Mouse (Mus musculus): ENCODE data around the gene Ptpn14.

The Ptpn14 gene

DNA sequence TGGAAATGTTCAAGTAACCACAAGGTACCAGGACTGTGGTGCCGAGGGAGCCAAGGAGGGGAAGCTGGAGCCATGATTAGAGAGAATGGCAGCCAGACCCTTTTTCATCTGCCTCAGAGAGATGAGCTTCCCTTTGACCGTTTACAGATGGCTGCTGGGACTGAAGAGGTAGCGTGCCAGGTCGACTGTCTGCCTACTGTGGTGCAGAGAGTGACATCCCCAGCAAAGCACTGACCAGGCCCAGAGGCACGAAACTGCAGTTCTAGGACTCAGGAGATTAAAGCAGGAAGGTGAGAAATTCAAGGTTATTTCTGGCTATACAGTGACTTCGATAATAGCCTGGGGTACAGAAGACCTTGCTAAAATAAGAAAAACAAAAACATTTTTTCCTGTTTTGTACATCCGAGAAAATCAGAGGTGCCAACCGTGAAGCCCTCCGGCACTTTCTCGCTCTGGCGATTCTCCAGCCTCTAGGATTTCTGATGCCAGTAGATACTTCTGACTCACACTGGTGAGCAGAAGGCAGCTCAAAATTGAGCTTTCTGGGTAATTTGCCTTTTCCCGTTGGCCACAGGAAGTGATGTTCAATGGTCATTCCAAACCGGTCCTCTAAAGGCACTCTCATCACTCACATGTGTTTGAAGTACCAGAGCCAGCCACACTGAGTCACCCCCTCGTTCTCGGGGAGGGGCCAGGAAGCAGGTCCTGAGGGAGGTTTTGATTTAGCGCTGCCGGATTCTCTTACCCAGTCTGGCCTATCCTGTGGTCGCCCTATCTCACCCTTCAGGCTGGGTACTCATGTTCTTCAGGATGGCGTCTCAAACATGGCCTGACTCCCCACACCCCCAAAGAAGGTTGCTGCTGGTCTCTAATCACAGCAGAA is 11.9 kb upstream of the Ptpn14 start:
- DNase-seq (ENCODE audit: inconsistent age in 2 of 2, low spot score in 1 of 2): peak; percentile 24 to 60

DNA sequence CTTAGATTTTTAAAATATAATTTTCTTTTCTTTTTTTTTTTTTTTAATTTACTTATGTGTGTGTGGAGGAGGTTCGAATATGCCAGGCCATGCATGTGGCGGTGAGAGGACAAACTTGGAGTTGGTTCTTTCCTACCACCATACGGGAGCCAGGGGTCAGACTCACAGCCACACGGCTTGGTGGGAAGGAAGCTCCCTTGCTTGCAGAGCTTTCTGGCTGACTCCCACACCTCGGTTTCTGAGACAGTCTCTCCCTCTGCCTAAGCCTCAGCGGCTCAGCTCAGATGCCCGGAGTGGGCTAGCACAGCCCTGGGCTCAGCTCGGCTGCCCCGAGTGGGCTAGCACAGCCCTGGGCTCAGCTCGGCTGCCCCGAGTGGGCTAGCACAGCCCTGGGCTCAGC is 10.5 kb upstream of the Ptpn14 start:
- no peak for DNase-seq (ENCODE audit: inconsistent age in 2 of 2, low spot score in 1 of 2)

DNA sequence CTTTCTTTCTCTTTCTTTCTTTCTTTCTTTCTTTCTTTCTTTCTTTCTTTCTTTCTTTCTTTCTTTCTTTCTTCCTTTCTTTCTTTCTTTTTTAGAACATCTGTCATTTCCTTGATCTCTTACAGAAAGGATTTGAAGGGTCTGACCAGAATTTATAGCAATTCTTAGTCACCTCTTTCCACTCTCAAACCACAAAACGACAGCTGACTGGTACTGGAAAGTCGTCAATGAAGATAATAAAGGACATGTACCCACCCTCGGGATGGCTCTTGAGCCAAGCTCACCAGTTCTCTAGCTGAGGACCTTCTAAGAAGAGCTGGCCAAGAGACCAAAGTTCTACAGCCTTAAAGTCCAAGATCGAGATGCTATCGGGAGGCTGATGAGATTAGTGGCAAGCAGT is 9.5 kb upstream of the Ptpn14 start:
- DNase-seq (ENCODE audit: inconsistent age in 2 of 2, low spot score in 1 of 2): no peak

DNA sequence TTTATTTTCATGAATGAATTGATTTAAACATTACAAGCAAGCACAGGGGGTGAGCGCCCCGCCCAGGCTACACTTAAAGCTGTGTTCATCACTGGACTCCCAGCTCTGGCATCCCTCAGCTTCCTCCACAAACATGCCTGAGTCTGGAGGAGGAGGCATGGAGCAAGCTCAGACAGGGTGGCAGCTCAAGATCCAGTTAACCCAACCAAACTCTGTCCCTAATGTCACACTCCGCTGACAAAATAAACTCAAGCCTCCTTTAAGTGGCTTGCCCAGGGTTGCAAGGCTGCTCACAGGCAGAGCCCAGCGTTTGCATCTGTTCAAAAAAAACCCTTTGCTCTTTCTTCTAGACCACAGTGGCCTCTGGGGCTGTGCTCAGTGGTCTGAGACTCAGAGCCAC is 1.9 kb upstream of the Ptpn14 start:
- no peak for DNase-seq (ENCODE audit: inconsistent age in 2 of 2, low spot score in 1 of 2)

DNA sequence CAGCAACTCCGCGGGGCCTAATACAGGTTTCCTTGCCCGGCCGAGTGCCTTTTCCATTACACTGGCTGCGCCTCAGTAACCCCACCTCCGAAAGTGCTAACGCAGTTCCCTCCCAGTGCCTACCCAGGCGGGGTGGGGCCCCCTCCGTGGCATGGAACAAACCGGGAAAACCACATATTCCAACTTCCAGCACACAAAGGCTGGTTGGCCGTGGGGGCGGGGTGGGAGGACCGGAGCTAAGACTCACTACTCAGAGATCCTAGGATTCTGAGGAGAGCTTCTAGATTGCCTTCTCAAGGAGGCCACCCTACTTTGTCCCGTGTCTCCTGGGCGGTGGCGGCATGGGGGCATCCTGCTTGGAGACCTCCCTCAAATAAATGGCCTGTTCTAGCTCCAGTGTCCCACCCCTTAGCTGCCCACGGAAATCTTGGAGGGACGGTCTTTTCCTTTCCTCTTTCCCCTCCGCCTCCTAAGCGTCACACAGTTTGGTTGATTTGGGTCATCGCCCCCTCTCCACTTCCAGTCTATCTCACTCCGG is 653 bp upstream of the Ptpn14 start:
- DNase-seq (ENCODE audit: inconsistent age in 2 of 2, low spot score in 1 of 2): peak; percentile 82 to 90

DNA sequence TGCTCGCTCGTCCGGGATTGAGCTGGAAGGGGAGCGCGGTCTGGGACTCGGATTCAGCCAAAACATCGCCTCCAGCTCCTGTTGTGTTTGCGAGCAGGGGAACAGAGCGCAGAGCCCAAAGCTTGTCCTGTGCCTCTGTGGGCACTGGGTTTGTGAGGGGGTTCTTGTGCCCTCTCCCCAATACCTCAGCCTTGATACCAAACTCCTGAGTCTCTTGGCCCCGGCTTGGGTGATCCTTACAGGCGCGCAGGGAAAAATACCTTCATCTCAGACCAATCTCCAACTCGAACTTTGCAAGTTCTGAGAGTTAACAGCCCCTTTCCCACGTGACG is 682 bp downstream of the Ptpn14 start:
- DNase-seq (ENCODE audit: inconsistent age in 2 of 2, low spot score in 1 of 2): no peak

DNA sequence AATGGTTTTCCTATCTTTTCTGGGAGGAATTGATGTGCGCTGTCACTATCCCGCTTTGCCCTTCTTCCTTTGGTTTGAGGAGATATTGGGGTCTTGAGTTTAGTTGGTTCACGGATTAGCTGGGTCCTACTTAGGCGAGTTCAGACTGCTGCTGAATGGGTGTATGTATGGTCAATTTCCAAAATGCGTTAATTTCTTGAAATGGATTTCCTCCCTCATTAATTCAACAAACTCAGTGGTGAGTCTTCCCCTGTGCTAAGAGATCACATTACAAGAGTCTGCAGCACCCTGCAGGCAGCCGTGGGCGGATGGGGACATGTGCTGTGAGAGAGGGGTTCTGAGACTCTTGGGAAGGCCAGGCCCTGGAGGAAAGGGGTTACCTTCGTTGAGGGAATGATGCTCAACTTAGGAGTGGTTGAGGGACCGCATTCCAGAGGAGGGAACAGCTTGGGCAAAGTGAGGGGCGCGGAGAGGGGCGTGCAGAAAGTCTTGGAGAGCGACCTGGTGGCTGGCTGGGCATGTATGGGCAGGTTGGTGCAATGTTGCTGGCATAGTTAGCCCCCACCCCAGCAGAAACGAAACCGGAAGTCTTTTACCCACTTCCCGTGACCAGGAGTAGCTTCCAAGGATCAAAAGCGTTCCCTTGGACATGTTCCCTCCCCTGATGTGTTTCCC is 1.2 kb downstream of the Ptpn14 start:
- DNase-seq (ENCODE audit: inconsistent age in 2 of 2, low spot score in 1 of 2): no peak

DNA sequence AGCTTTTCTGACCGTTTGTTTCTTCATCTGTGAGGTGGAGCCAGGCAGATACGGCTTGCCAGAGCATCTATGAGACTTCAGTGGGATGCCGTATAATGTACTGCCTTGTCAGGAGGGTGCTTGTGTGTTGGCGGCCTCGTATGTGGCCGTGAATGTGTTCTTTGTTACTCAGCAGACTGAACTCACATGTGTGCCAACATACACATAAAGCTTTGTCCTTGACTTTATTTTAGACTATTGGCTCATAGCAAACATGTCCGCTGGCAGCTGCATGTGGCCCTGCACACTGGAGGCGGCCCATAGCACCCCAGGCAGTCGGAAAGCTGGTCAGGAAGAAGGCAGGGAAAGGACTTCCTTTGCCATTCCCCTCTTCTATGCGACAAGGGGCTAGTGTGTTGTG is 3.6 kb downstream of the Ptpn14 start:
- peak in 1 of 2 experiments; percentile 55 for DNase-seq (ENCODE audit: inconsistent age in 2 of 2, low spot score in 1 of 2)

DNA sequence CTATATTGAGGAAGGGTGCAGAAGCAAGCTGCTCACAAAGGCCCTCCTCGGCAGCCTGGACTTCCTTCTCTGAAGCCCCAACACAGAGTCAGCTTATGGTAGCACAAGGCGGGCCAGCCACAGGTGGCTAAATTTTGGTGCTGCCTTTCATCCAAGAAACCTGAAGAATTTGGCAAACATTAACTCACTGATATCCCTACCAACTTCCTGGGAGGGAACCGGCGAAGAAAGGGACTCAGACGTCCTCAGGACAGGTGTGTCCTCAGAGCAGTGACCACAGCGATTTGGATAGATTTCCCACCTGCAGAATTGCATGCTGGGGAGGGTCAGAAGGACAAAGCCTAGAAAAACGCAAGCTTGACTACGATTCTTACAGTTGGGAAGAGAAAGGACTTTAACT is 4.1 kb downstream of the Ptpn14 start:
- DNase-seq (ENCODE audit: inconsistent age in 2 of 2, low spot score in 1 of 2): no peak

DNA sequence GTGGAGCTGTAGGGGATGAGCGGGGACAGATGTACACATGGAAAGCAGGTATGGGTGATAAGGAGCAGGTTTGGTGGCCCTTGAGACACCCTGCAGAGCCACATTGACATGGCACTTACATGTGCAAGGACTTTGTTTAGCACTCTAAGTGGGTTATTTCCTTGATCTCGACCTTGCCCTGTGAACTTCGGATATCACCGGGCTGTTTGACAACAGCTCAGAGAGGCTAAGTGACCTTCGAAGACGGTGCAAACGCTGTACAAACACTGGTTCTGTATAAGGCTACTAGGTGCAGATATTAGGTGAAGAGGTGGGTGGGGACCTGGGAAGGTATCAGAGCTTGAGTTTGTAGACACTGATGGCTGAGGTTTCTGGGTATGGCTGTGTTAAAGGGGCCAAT is 12.0 kb downstream of the Ptpn14 start:
- DNase-seq (ENCODE audit: inconsistent age in 2 of 2, low spot score in 1 of 2): no peak

DNA sequence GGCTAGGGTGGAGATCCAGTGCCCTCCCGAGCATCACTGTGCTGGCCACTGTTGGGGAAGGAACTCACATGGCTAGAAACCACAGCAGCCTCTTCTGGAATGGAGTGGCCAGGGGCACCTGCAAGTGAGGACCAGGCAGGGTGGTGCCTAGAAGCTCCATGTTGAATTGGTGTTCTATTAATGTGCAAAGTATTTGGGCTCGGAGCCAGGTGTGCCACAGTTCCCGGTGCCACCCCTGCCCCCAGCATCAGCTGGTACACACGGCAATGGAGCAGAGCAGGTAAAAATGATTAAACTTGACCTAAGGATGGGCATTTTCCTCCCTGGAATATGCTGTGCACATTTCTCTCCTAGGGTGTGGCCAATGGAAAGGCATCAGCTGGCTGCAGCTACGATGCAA is 14.0 kb downstream of the Ptpn14 start:
- no peak for DNase-seq (ENCODE audit: inconsistent age in 2 of 2, low spot score in 1 of 2)

DNA sequence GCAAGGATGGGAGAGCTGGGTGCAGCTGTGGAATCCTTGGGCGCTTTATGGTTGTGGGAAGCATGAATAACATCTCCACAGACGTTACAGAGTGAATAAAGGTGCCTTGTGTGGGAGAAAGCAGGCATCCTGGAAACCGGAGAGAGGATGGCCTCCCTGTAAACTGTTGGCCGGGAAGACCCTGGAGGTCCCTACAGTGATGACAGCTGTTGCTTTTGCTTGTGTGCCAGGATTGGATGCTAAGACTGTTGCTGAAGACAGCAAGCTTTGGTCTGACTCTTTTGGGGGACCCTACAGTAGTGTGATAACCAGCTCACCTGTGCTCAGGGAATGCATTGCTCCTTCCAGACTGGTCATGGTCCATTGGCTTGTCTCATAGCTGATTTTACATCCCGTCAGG is 15.1 kb downstream of the Ptpn14 start:
- no peak for DNase-seq (ENCODE audit: inconsistent age in 2 of 2, low spot score in 1 of 2)

DNA sequence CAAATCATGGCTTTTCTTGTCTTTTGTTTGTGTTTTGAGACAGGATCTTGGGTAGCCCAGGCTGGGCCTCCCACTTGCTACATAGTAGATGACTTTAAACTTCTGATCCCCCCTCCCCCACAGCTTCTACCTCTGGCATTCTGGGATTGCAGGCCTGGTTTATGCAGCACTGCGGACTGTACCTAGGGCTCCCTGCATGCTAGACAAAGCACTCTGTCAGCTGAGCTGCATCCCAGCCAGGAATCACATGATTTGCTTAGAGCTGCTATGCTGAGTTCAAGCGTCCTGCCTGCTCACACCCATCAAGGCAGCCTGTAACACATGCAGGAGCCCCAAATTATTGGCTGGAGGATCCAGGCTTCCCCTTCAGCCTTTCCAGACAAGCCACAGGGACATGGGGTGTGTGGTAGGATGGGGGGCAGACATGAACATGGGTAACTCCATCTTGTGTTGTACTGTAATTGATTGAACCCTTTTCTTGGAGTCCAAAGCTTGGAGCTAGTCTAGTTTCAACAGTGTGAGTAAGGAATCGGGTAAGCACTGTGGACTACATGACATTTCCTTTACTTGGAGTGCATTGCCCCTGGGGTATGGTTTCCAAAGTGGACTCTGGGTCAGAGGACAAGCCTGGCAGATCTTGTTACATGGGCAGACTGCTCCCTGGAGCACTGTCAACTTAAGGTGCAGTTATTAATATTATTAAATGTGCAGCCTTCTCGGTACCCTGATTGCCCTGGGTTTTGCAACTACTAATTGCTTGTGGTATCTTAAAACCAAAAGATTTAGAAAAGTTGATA is 17.0 kb downstream of the Ptpn14 start:
- DNase-seq (ENCODE audit: inconsistent age in 2 of 2, low spot score in 1 of 2): no peak

DNA sequence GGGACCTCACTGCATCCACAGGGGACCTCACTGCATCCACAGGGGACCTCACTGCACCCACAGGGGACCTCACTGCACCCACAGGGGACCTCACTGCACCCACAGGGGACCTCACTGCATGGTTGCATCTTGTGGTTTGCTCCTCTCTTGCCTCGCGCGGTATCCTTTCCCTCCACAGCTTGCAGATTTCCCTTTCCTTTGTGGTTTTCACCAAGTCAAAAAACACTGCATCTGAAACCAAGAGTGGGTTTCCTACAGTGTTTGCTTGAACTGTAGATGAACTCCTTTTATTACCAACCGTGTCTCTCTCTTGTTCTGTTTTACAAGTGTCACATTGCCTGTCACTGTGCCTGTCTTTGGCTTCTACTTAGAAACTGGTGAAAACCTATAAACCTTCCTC is 18.5 kb downstream of the Ptpn14 start:
- no peak for DNase-seq (ENCODE audit: inconsistent age in 2 of 2, low spot score in 1 of 2)

DNA sequence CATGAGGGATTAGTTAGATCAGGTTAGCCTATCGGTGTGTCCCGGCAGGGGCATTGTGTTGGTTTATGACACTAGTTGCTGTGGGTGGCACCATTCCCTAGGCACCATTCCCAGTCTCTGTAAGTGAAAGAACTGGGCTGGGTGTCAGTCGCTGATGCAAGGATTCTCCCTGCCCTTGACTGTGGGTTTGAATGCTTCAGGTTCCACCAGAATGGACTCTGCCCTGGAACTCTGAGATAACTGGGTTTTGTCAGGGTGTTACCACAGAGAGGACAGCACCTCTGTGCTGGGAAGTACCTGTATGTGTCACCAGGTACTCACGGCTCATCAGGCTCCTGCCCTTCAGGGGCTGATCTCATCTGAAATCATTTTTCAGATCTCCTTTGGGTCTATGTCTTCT is 21.7 kb downstream of the Ptpn14 start:
- DNase-seq (ENCODE audit: inconsistent age in 2 of 2, low spot score in 1 of 2): no peak

DNA sequence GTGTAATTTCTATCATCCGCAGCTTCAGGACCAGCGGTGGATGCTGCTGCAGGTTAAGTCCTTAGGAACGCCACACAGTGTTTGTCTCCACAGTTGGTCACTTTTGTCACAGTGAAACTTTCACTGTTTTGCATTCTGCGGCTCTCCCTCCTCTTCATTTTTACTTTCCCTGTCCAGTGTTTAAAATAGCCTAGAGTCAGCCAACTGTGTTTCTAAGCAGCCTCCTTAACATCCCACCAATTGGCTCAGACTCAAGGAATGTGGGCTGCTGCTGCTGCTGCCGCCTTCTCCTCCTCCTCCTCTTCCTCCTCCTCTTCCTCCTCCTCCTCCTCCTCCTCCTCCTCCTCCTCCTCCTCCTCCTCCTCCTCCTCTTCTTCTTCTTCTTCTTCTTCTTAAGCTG is 22.2 kb downstream of the Ptpn14 start:
- no peak for DNase-seq (ENCODE audit: inconsistent age in 2 of 2, low spot score in 1 of 2)

DNA sequence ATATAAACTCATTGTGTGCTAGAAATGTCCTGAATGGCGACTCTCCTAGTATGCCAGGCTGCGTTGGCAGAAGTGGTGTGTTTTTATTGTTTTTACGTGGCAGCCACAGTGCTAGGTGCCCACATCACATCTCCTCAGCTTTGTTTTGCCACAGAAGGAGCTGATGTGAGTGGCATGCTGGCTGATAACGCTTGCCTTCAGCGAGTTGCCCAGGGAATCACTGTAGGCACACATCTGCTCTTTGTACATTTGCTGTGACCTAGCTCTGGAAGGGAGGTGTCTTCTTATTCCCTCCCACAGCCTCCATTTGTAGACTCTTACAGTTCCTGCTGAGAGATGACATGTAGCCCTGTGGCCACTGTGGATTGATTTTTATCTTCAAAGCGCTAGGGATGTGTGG is 24.2 kb downstream of the Ptpn14 start:
- no peak for DNase-seq (ENCODE audit: inconsistent age in 2 of 2, low spot score in 1 of 2)

DNA sequence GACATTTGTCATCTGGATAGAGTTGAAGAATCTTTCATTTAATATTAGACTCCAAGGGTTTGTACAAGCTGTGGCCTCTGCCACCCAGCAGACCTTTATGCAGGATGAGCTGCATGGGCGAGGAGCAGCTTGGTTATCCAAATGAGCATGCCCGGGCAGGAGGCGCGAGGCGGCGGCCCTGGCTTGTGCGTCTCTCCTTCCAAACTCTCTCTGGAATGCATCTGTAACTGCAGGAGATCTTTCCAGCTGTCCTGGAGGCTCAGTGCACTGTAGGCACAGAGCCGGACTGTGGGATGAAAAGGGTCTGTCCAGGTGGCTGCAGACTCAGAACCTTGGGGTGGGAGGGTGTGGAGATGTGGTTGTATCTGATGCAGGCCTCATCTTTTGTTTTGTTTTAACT is 27.0 kb downstream of the Ptpn14 start:
- DNase-seq (ENCODE audit: inconsistent age in 2 of 2, low spot score in 1 of 2): no peak

DNA sequence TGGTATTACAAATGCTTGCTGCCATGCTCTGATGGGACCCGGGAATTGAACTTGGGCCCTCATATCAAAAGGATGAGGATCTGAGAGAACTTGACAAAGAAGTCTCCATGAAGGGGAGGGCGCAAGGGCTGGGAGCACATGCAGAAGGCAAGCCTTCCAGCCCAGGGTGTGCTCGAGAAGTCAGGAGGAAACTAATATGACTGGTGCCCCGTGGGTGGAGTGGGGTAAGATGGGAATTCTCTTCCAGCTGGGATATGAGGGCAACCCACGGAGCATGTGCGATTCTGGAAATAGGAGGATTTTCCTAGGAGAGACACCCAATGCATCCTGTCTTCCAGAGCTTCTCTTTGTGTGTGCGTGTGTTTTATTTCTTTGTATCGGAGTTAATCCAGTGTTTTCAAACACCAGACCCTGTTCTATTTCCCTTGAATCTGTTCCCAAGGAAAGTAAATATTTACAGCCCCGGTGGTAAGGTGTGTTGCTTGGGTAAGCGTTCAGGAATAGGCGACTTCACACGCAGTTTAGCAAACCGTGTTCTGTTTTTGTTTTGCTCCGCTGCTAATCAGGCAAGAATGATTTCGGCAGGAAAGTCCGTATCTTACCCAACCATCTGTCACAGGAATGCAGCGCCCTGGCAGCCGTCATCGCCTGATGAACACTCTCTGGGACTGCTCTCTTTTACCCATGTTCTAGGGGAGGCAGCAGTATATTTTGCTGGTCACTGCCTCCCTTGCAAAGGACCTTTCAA is 28.4 kb downstream of the Ptpn14 start:
- DNase-seq (ENCODE audit: inconsistent age in 2 of 2, low spot score in 1 of 2): no peak

DNA sequence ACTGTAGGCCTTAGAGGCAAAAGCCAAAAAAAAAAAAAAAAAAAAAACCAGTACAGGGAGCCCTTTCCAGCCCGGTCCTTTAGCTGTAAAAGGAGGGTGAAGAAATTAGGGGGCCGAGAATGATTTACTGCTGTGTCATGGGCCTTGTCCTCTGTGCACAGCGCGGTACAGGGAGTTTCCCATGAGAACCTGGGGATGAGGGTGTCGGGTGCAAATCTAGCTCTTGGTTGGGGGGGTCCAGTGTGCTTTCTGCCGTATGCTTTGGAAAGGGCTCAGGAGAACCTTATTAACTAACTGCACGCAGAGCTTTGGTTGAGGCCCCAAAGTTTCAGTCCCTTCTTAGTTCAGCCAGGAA is 29.0 kb downstream of the Ptpn14 start:
- no peak for DNase-seq (ENCODE audit: inconsistent age in 2 of 2, low spot score in 1 of 2)

DNA sequence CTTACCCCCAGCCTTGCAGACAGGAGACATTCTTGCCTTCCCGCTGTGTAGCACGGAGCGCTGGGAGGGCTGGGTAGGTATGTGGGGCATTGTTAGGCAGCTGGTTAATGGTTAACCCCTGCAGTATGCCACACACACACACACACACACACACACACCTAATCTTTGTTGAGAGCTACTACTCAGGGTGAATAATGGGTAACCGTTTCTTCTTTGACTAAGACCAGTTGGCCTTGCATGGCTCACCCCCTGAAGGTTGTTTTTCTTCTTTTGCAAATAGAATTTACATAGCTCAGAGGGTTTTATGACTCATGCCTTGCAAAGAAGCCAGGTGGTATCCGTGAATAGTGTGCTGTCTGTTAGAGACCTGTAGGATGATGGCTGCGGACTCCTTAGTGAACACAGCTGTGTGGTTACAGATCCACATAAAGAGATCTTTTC is 33.5 kb downstream of the Ptpn14 start:
- peak; percentile 29 to 79 for DNase-seq (ENCODE audit: inconsistent age in 2 of 2, low spot score in 1 of 2)

Data from adrenal gland, adult (tissue).